Mouse (Mus musculus): ENCODE data around the gene Macf1. TPM values are rescaled to one million over a fixed set of nuclear protein-coding genes. Genes with fewer than 3 reads are reported as not detected.

Macf1 gene
- polyA plus RNA-seq, 1 experiment, result 41.2 TPM

GRCm38 (mm10) chr4:123311845-123312244 lies 372.3 kb downstream of the Macf1 start:
- peaks cover 98% of the 10 kb centered on the region for H3K4me1 ChIP-seq
- no peak overlapping the region for H3K4me3 ChIP-seq (replicated peaks)
- peaks cover 57% of the 10 kb centered on the region for H3K36me3 ChIP-seq (replicated peaks; ENCODE audit: low read length)
- no peaks in the 10 kb centered on the region for H3K27me3 ChIP-seq (replicated peaks)
- no peak for TF ChIP-seq GATA1 (IDR thresholded peaks at IDR 0.05; ENCODE audit: borderline replicate concordance, low read length)
- TF ChIP-seq FLI1 (IDR thresholded peaks at IDR 0.05; ENCODE audit: low read length), result no peak
- H3K9me3 ChIP-seq, result peaks cover 11% of the 10 kb centered on the region; the same call in 1 of the 2 replicates

GRCm38 (mm10) chr4:123308292-123308691 lies 375.9 kb downstream of the Macf1 start:
- peaks cover 80% of the 10 kb centered on the region for H3K4me1 ChIP-seq
- no peak overlapping the region for H3K4me3 ChIP-seq (replicated peaks)
- H3K27me3 ChIP-seq (replicated peaks), result no peaks in the 10 kb centered on the region
- H3K36me3 ChIP-seq (replicated peaks; ENCODE audit: low read length), result peaks cover 42% of the 10 kb centered on the region
- no peak for TF ChIP-seq GATA1 (IDR thresholded peaks at IDR 0.05; ENCODE audit: borderline replicate concordance, low read length)
- no peak for TF ChIP-seq FLI1 (IDR thresholded peaks at IDR 0.05; ENCODE audit: low read length)
- peaks cover 21% of the 10 kb centered on the region for H3K9me3 ChIP-seq

- Histone ChIP-seq H3K9me3 (peaks cover 17% of the 10 kb centered on the region), H3K4me3 (replicated peaks) (no peak overlapping the region), H3K36me3 (replicated peaks; ENCODE audit: low read length) (peaks cover 43% of the 10 kb centered on the region), H3K4me1 (peaks cover 80% of the 10 kb centered on the region), H3K27me3 (replicated peaks) (no peaks in the 10 kb centered on the region)
- TF ChIP-seq GATA1 (IDR thresholded peaks at IDR 0.05; ENCODE audit: borderline replicate concordance, low read length), result no peak
- no peak for TF ChIP-seq FLI1 (IDR thresholded peaks at IDR 0.05; ENCODE audit: low read length)
Observed at GRCm38 (mm10) chr4:123306999-123307398, 377.2 kb downstream of the Macf1 start.

GRCm38 (mm10) chr4:123305789-123306188 lies 378.4 kb downstream of the Macf1 start:
- no peaks in the 10 kb centered on the region for H3K27me3 ChIP-seq (replicated peaks)
- peaks cover 80% of the 10 kb centered on the region for H3K4me1 ChIP-seq
- H3K4me3 ChIP-seq (replicated peaks), result peak overlapping the region; percentile 43
- peaks cover 10% of the 10 kb centered on the region for H3K9me3 ChIP-seq
- no peak for TF ChIP-seq GATA1 (IDR thresholded peaks at IDR 0.05; ENCODE audit: borderline replicate concordance, low read length)
- no peak for TF ChIP-seq FLI1 (IDR thresholded peaks at IDR 0.05; ENCODE audit: low read length)
- peaks cover 32% of the 10 kb centered on the region for H3K36me3 ChIP-seq (replicated peaks; ENCODE audit: low read length)

Other genes with a start within 250 kb of the Macf1 start
- 4.2 and 79.5 TPM in 2 replicates for gene Ndufs5, start 33.8 kb upstream of the Macf1 start, polyA plus RNA-seq (2012; ENCODE audit: insufficient read depth, low replicate concordance)
- gene Akirin1, start 66.0 kb upstream of the Macf1 start, polyA plus RNA-seq (2012; ENCODE audit: insufficient read depth, low replicate concordance), result 189 and 1,056 TPM in 2 replicates
- not detected in 2 replicates for gene Rhbdl2, start 103.5 kb upstream of the Macf1 start, polyA plus RNA-seq (2012; ENCODE audit: insufficient read depth, low replicate concordance)
- gene 4933427I04Rik, start 175.3 kb upstream of the Macf1 start, polyA plus RNA-seq (2012; ENCODE audit: insufficient read depth, low replicate concordance), result not detected in 2 replicates
- 1.8 and 47.7 TPM in 2 replicates for gene Mycbp, start 220.5 kb upstream of the Macf1 start, polyA plus RNA-seq (2012; ENCODE audit: insufficient read depth, low replicate concordance)
- 5.8 and 10.4 TPM in 2 replicates for gene Rragc, start 233.1 kb upstream of the Macf1 start, polyA plus RNA-seq (2012; ENCODE audit: insufficient read depth, low replicate concordance)
- not detected in 2 replicates for gene 4930535I16Rik, start 233.7 kb upstream of the Macf1 start, polyA plus RNA-seq (2012; ENCODE audit: insufficient read depth, low replicate concordance)

Measured in megakaryocyte, embryonic 14.5 days (primary cell).